Mouse (Mus musculus): ENCODE results near the gene Tfcp2l1. TPM values are rescaled to one million over a fixed set of nuclear protein-coding genes. Genes with fewer than 3 reads are reported as not detected.
A peak's percentile ranks its signal among the peaks of the same experiment; 100 is the strongest.

The Tfcp2l1 gene
- polyA plus RNA-seq, 1 experiment from 2014 or later = 39.6 TPM

- DNase-seq (ENCODE audit: low read depth, low spot score) (no peak), ATAC-seq (no peak)
- H3K27me3 ChIP-seq = no peaks in the 10 kb centered on the region
- no peak for TF ChIP-seq CTCF (IDR thresholded peaks at IDR 0.05)
- CTCF ChIA-PET = interaction anchor here (1.0 to 1.3 kb wide), 3 partner anchors 11 to 81 kb away, joined by 3 read pairs; no protein-coding TSS in a partner anchor
- in situ Hi-C loops (cut with MboI; ENCODE audit: low pct_unique_long_range_greater_than_20kb) = no loop called here
- POLR2A ChIA-PET = no interaction called here
These were observed 4.9 kb upstream of the Tfcp2l1 start for GRCm38 (mm10) chr1:118622857-118623256.

DNA sequence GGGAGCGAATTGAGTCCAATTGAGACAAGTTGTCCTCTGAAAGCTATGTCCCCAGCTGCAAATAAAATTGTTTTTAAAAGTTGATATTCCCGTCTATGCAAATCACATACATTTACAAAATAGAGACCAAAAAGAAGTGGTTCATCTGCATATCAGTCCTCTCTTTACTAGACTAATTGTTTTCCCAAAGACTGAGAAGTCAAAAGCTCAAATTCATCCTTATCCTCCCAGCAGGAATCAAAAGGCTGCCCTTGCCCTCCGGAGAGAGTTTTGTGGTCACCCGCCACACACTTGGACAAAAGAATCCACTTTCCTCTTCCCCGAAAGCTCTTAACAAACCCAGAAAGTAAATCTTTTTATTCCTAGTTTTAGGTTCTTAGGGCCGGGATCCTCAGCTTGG is 2.3 kb upstream of the Tfcp2l1 start:
- TF ChIP-seq CTCF (IDR thresholded peaks at IDR 0.05) = no peak
- DNase-seq (ENCODE audit: low read depth, low spot score) = no peak

GRCm38 (mm10) chr1:118625921-118626320 is 1.8 kb upstream of the Tfcp2l1 start:
- ChIA-PET CTCF (interaction anchor here (1.0 to 1.2 kb wide), 2 partner anchors 10 to 12 kb away, joined by 3 read pairs; no protein-coding TSS in a partner anchor), POLR2A (no interaction called here)
- DNase-seq (ENCODE audit: low read depth, low spot score) = no peak
- in situ Hi-C loops (cut with MboI; ENCODE audit: low pct_unique_long_range_greater_than_20kb) = no loop called here
- no peak for ATAC-seq
- TF ChIP-seq CTCF (IDR thresholded peaks at IDR 0.05) = no peak
- H3K27me3 ChIP-seq = no peaks in the 10 kb centered on the region

More for the DNA sequence above, 2.3 kb upstream of the Tfcp2l1 start:
- in situ Hi-C loops (cut with MboI; ENCODE audit: low pct_unique_long_range_greater_than_20kb) = no loop called here
- ChIA-PET POLR2A (no interaction called here), CTCF (interaction anchor here (1.0 to 1.2 kb wide), 2 partner anchors 9 to 12 kb away, joined by 3 read pairs; no protein-coding TSS in a partner anchor)
- ATAC-seq = no peak
- H3K27me3 ChIP-seq = no peaks in the 10 kb centered on the region

DNA sequence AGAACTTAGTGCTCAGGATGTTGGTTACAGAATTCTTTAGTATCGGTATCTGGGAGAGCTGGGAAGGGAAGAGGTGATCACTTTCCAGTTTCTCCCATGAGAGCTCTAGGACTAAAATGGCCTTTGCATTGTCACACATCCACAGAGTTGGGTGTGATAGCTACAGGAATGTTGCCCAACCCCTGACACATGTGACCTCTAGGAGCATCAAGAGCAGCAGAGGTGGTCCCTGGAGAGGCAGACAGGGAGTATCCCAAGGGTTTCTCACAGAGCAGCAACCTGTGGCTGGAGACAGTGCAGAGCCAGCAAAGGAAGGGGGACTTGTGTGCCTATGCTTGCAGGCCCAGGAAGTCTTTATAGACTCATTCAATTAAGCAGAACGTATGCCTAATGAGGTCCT is 1.3 kb upstream of the Tfcp2l1 start:
- POLR2A ChIA-PET = no interaction called here
- ATAC-seq (no peak), DNase-seq (ENCODE audit: low read depth, low spot score) (no peak)
- CTCF ChIA-PET = interaction anchor here (1.2 kb wide), 1 partner anchor 10 kb away, joined by 3 read pairs; no protein-coding TSS in a partner anchor
- TF ChIP-seq CTCF (IDR thresholded peaks at IDR 0.05) = no peak
- H3K27me3 ChIP-seq = no peaks in the 10 kb centered on the region
- in situ Hi-C loops (cut with MboI; ENCODE audit: low pct_unique_long_range_greater_than_20kb) = no loop called here

DNA sequence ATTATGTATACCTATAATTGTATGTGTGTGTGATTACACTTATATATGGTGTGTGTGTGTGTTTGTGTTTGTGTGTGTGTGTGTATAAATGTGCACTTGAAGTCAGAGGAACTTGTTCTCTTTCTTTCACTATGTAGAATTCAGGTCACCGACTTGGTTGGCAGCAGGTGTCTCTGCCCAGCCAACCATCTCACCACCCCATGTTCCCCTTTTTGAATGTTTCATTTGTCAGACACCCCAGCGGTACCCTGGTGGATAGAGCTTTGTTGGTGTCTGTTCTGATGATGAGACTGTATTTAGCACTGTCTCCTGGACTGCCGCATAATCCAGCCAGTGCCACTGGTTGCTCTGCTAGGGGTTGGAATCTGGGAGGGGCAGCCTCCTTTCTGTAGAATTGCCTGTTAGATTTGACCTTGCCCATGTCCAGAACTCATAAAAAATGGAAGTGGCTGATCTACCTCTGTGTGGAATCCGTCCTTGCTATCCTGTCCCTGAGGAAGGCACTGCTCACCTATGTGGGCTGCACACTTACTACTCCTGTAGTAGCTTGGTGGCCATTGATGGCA is 5.8 kb downstream of the Tfcp2l1 start:
- ATAC-seq = no peak
- no peaks in the 10 kb centered on the region for H3K27me3 ChIP-seq
- DNase-seq (ENCODE audit: low read depth, low spot score) = no peak
- CTCF ChIA-PET = no interaction called here
- in situ Hi-C loops (cut with MboI; ENCODE audit: low pct_unique_long_range_greater_than_20kb) = no loop called here
- TF ChIP-seq CTCF (IDR thresholded peaks at IDR 0.05) = no peak
- POLR2A ChIA-PET = no interaction called here

DNA sequence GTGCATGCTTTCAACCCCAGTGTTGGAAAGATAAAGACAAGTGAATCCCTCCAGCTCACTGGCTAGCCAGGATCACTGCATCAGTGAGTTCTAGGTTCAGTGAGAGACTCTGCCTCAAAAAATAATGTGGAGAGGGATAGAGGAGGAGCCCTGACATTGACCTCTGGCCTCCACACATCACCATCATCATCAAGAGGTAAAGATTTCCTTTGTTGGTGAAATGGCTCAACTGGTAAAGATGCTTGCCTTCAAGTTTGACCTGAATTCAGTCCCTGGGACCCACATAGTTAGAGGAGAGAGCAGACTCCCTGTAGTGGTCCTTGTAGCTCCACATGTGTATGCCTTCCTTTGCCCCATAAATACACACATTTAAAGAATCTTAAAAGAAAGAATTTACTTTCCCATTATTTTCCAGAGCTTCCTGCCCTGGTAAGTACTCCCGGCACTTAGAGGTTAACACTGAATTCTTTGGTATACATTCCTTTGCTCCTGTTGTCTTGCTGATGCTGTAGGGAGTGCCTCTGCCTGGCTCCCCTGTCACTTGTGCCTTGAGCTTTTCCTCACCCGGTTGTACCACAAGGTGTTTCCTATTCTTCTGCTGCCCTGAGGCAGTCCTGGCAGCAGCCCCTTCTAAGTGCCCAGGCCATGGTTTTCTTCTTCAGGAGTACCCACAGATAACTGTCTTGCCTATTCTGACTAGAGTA is 14.7 kb downstream of the Tfcp2l1 start:
- in situ Hi-C loops (cut with MboI; ENCODE audit: low pct_unique_long_range_greater_than_20kb) = no loop called here
- ATAC-seq = no peak
- ChIA-PET CTCF (interaction anchor here (1.2 kb wide), 1 partner anchor 45 kb away, joined by 3 read pairs; no protein-coding TSS in a partner anchor), POLR2A (no interaction called here)
- no peaks in the 10 kb centered on the region for H3K27me3 ChIP-seq
- TF ChIP-seq CTCF (IDR thresholded peaks at IDR 0.05) = no peak
- DNase-seq (ENCODE audit: low read depth, low spot score) = no peak

- DNase-seq (ENCODE audit: low read depth, low spot score) = no peak
- TF ChIP-seq CTCF (IDR thresholded peaks at IDR 0.05) = no peak
- in situ Hi-C loops (cut with MboI; ENCODE audit: low pct_unique_long_range_greater_than_20kb) = no loop called here
- CTCF ChIA-PET = no interaction called here
- peak; percentile 35 for ATAC-seq
- POLR2A ChIA-PET = interaction anchor here (0.5 kb wide), 1 partner anchor 510 kb away, joined by 4 read pairs; no protein-coding TSS in a partner anchor
- no peaks in the 10 kb centered on the region for H3K27me3 ChIP-seq
These were observed 15.6 kb downstream of the Tfcp2l1 start for GRCm38 (mm10) chr1:118643138-118643979.

DNA sequence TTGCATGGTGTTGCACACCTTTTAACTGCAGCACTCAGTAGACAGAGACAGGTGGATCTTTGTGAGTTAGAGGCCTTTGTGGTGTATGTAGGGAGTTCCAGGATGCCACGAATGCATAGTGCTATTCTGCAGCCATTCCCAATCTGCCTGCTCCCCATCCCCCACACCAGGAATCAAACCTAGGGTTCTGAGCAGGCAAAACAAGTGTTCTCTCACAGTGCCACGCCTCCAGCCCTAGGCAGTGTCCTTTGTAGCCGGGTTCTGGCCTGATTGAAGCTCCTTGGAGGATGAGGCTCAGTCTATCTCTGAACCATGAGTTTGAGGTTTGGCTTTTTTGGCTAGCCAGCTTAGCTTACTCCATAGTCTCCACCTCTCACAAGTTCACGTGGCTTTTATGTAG is 18.0 kb downstream of the Tfcp2l1 start:
- ATAC-seq = no peak
- in situ Hi-C loops (cut with MboI; ENCODE audit: low pct_unique_long_range_greater_than_20kb) = no loop called here
- no peak for DNase-seq (ENCODE audit: low read depth, low spot score)
- POLR2A ChIA-PET = no interaction called here
- TF ChIP-seq CTCF (IDR thresholded peaks at IDR 0.05) = no peak
- H3K27me3 ChIP-seq = no peaks in the 10 kb centered on the region
- CTCF ChIA-PET = interaction anchor here (1.6 to 2.1 kb wide), 2 partner anchors 14 to 24 kb away, joined by 3 to 5 read pairs; no protein-coding TSS in a partner anchor

GRCm38 (mm10) chr1:118648015-118648414 is 20.3 kb downstream of the Tfcp2l1 start:
- ChIA-PET CTCF (no interaction called here), POLR2A (no interaction called here)
- TF ChIP-seq CTCF (IDR thresholded peaks at IDR 0.05) = no peak
- ATAC-seq = no peak
- in situ Hi-C loops (cut with MboI; ENCODE audit: low pct_unique_long_range_greater_than_20kb) = no loop called here
- no peaks in the 10 kb centered on the region for H3K27me3 ChIP-seq
- no peak for DNase-seq (ENCODE audit: low read depth, low spot score)

GRCm38 (mm10) chr1:118649933-118650770 is 22.4 kb downstream of the Tfcp2l1 start:
- CTCF ChIA-PET = interaction anchor here (1.0 to 2.5 kb wide), 3 partner anchors 9 to 19 kb away, joined by 3 to 5 read pairs (median 3); no protein-coding TSS in a partner anchor
- in situ Hi-C loops (cut with MboI; ENCODE audit: low pct_unique_long_range_greater_than_20kb) = no loop called here
- TF ChIP-seq CTCF (IDR thresholded peaks at IDR 0.05) = no peak
- POLR2A ChIA-PET = interaction anchor here (0.6 kb wide), 1 partner anchor 804 kb away, joined by 6 read pairs; no protein-coding TSS in a partner anchor
- DNase-seq (ENCODE audit: low read depth, low spot score) = no peak
- no peaks in the 10 kb centered on the region for H3K27me3 ChIP-seq
- ATAC-seq = no peak
